Mouse (Mus musculus) lung, embryonic 14.5 days (tissue): ENCODE measurements around the gene Tti1. TPM values are rescaled to one million over a fixed set of nuclear protein-coding genes. Genes with fewer than 3 reads are reported as not detected.

Experiments
- ATAC-seq: fragments of 200-750 bp; cut with Nextera tagmentation; 2 replicates; pipeline ENCODE4 v1.8.0; 2017; ENCODE audit warnings: mild to moderate bottlenecking, moderate TSS enrichment, moderate library complexity; ENCODE audit not compliant: insufficient read depth
- DNase-seq: peaks from one replicate; pipeline ENCODE4 v3.0.0-alpha.2; 2015
- H3K27ac ChIP-seq: fragments of 300-500 bp; sonication (generic); 2 replicates; pipeline ENCODE4 v1.5.1; 2014; ENCODE audit warnings: low read depth, mild to moderate bottlenecking, moderate library complexity
- H3K27me3 ChIP-seq: fragments of 300-500 bp; sonication (generic); 2 replicates; pipeline ENCODE4 v1.6.1; 2014; ENCODE audit warnings: low read length, control low read depth; ENCODE audit not compliant: insufficient read depth
- H3K36me3 ChIP-seq: fragments of 300-500 bp; sonication (generic); 2 replicates; pipeline ENCODE4 v1.6.1; 2014; ENCODE audit warnings: control low read depth; ENCODE audit not compliant: insufficient read depth
- H3K4me1 ChIP-seq: fragments of 300-500 bp; sonication (generic); 2 replicates; pipeline ENCODE4 v1.6.1; 2014; ENCODE audit warnings: antibody characterized with exemption, control low read depth; ENCODE audit not compliant: insufficient read depth
- H3K4me2 ChIP-seq: fragments of 300-500 bp; sonication (generic); 2 replicates; pipeline ENCODE4 v1.6.1; 2014; ENCODE audit warnings: mild to moderate bottlenecking
- H3K4me3 ChIP-seq: fragments of 300-500 bp; sonication (generic); 2 replicates; pipeline ENCODE4 v1.5.1; 2014; ENCODE audit warnings: low read depth, low read length
- H3K9ac ChIP-seq: fragments of 300-500 bp; sonication (generic); 2 replicates; pipeline ENCODE4 v1.6.1; 2014
- H3K9me3 ChIP-seq: fragments of 300-500 bp; sonication (generic); 2 replicates; pipeline ENCODE4 v1.6.1; 2016; ENCODE audit warnings: low read depth, low read length, control low read depth
- CTCF ChIP-seq: IDR thresholded peaks from 2 replicates; pipeline ENCODE4 v1.5.1; 2016; ENCODE audit warnings: antibody characterized with exemption, low read depth
- WGBS: fragments of 180-500 bp; shearing (Covaris S2); extraction: QIAGEN DNeasy Blood & Tissue Kit; methylation state at CpG from one replicate; pipeline ENCODE4 v1.1.7; 2014; 5-methylcytosine and 5-hydroxymethylcytosine counted together
- polyA plus RNA-seq: library from polyadenylated mRNA; unstranded; fragments of >200 nt; fragmentation: Nextera tagmentation; extraction: Ambion mirVana; gene quantifications from 2 replicates; pipeline ENCODE4 v1.2.1, GENCODE M21; 2014

Tti1 gene
- polyA plus RNA-seq, 1 experiment from 2014 or later = 27.3 TPM

- H3K4me3 ChIP-seq = no peak overlapping the region
- no peak for DNase-seq
- H3K4me2 ChIP-seq = no peak overlapping the region
- peaks cover 70% of the 10 kb centered on the region for H3K36me3 ChIP-seq
- ATAC-seq = no peak
- TF ChIP-seq CTCF = no peak
- WGBS = 58% methylated on average over 1 of the region's 1 CpGs
- H3K9me3 ChIP-seq = no peaks in the 10 kb centered on the region
- no peaks in the 10 kb centered on the region for H3K4me1 ChIP-seq
- H3K9ac ChIP-seq = no peak overlapping the region
- H3K27ac ChIP-seq = no peak overlapping the region
- H3K27me3 ChIP-seq = no peaks in the 10 kb centered on the region
These were observed 11.4 kb upstream of the Tti1 start for GRCm38 (mm10) chr2:158039662-158040061.

GRCm38 (mm10) chr2:158037571-158037970, 9.3 kb upstream of the Tti1 start:
- no peak for ATAC-seq
- 88% methylated on average over 1 of the region's 1 CpGs for WGBS

GRCm38 (mm10) chr2:158036953-158037352, 8.7 kb upstream of the Tti1 start:
- Histone ChIP-seq H3K9ac (no peak overlapping the region), H3K27ac (no peak overlapping the region), H3K36me3 (peaks cover 60% of the 10 kb centered on the region), H3K4me1 (no peaks in the 10 kb centered on the region), H3K4me2 (no peak overlapping the region), H3K4me3 (no peak overlapping the region), H3K27me3 (no peaks in the 10 kb centered on the region), H3K9me3 (no peaks in the 10 kb centered on the region)
- ATAC-seq = no peak
- WGBS = 68% methylated on average over 7 of the region's 7 CpGs
- no peak for TF ChIP-seq CTCF
- no peak for DNase-seq

More at GRCm38 (mm10) chr2:158037571-158037970, 9.3 kb upstream of the Tti1 start:
- no peaks in the 10 kb centered on the region for H3K4me1 ChIP-seq
- H3K27ac ChIP-seq = no peak overlapping the region
- TF ChIP-seq CTCF = no peak
- no peak overlapping the region for H3K4me2 ChIP-seq
- H3K4me3 ChIP-seq = no peak overlapping the region
- no peaks in the 10 kb centered on the region for H3K27me3 ChIP-seq
- no peak for DNase-seq
- H3K36me3 ChIP-seq = peaks cover 60% of the 10 kb centered on the region
- H3K9me3 ChIP-seq = no peaks in the 10 kb centered on the region
- no peak overlapping the region for H3K9ac ChIP-seq

- peaks cover 55% of the 10 kb centered on the region for H3K36me3 ChIP-seq
- H3K27ac ChIP-seq = no peak overlapping the region
- 82% methylated on average over 6 of the region's 6 CpGs for WGBS
- H3K4me1 ChIP-seq = no peaks in the 10 kb centered on the region
- H3K27me3 ChIP-seq = no peaks in the 10 kb centered on the region
- no peak overlapping the region for H3K9ac ChIP-seq
- DNase-seq = no peak
- H3K4me3 ChIP-seq = no peak overlapping the region
- H3K4me2 ChIP-seq = no peak overlapping the region
- H3K9me3 ChIP-seq = no peaks in the 10 kb centered on the region
- no peak for TF ChIP-seq CTCF
- no peak for ATAC-seq
These were observed 8.2 kb upstream of the Tti1 start for GRCm38 (mm10) chr2:158036408-158036807.

GRCm38 (mm10) chr2:158035813-158036212, 7.6 kb upstream of the Tti1 start:
- 88% methylated on average over 2 of the region's 2 CpGs for WGBS
- Histone ChIP-seq H3K27ac (no peak overlapping the region), H3K4me1 (no peaks in the 10 kb centered on the region), H3K9ac (no peak overlapping the region), H3K4me2 (no peak overlapping the region), H3K4me3 (no peak overlapping the region), H3K36me3 (peaks cover 49% of the 10 kb centered on the region), H3K27me3 (no peaks in the 10 kb centered on the region), H3K9me3 (no peaks in the 10 kb centered on the region)
- DNase-seq (no peak), ATAC-seq (no peak)
- TF ChIP-seq CTCF = no peak

GRCm38 (mm10) chr2:158030007-158030406, 1.8 kb upstream of the Tti1 start:
- no peaks in the 10 kb centered on the region for H3K27me3 ChIP-seq
- H3K9ac ChIP-seq = peak overlapping the region; percentile 72
- peaks cover 13% of the 10 kb centered on the region for H3K36me3 ChIP-seq
- peaks cover 8% of the 10 kb centered on the region for H3K4me1 ChIP-seq
- H3K4me3 ChIP-seq = peak overlapping the region; percentile 67
- H3K9me3 ChIP-seq = no peaks in the 10 kb centered on the region
- 76% methylated on average over 7 of the region's 7 CpGs for WGBS
- no peak for DNase-seq
- H3K27ac ChIP-seq = no peak overlapping the region
- peak overlapping the region; percentile 77 for H3K4me2 ChIP-seq
- ATAC-seq = no peak
- no peak for TF ChIP-seq CTCF

GRCm38 (mm10) chr2:158027855-158028353, 329 bp downstream of the Tti1 start:
- H3K4me3 ChIP-seq = peak overlapping the region; percentile 67
- TF ChIP-seq CTCF = peak; percentile 23; the same call in 1 of the 2 replicates
- no peak for DNase-seq
- no peaks in the 10 kb centered on the region for H3K27me3 ChIP-seq
- no peaks in the 10 kb centered on the region for H3K9me3 ChIP-seq
- peak; percentile 10 for ATAC-seq
- H3K4me2 ChIP-seq = peak overlapping the region; percentile 77
- 2% methylated on average over 16 of the region's 16 CpGs for WGBS
- H3K9ac ChIP-seq = peak overlapping the region; percentile 72
- H3K27ac ChIP-seq = peak overlapping the region; percentile 94
- peaks cover 8% of the 10 kb centered on the region for H3K4me1 ChIP-seq
- H3K36me3 ChIP-seq = peaks cover 8% of the 10 kb centered on the region
